Mouse (Mus musculus): ENCODE measurements around the gene Fbxl8.

The Fbxl8 gene

DNA sequence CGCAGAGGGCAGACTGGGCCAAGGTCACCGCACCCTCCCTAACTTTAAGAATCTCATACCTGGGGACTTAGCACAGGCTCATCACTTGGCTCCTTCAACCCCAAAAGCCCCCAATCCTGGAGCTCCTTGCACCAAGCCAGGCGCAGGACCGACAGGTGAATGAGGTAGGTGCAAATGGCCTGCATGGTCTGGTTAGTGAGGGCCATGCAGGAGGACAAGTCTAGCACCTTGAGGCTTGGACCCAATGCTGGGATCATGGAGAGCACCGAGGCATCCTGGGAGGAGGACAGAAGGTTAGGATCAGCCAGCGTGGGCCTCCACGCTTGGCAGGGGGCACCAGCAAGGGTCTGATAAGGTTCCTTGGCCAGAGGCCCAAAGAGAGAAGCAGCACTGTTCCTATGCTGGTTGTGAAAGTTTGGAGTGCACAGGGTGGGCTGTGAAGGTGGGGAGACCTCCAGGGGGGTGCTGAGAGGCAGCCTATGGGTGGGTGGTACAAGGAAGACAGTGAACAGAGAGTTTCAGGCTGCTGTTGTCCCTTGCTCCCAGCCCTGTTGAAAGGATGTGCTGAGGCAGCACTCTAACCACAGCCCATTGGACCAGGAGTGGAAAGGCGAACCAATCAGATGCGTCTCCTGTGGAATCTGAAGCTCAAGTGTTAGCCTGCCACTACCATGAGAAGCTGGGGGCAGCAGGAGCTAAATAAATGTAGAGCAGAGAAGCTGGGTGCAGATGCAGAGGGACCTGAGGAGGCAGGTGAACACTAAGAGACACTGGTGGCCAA lies 49.4 kb downstream of the Fbxl8 start:
- POLR2A ChIA-PET, result interaction anchor here in 3 of 4 experiments (0.5 to 2.4 kb wide), 6 partner anchors 9 to 508 kb away, joined by 3 to 17 read pairs (median 5); no protein-coding TSS in a partner anchor
- CTCF ChIA-PET, result interaction anchor here in 1 of 4 experiments (0.6 kb wide), 1 partner anchor 276 kb away, joined by 6 read pairs; no protein-coding TSS in a partner anchor

DNA sequence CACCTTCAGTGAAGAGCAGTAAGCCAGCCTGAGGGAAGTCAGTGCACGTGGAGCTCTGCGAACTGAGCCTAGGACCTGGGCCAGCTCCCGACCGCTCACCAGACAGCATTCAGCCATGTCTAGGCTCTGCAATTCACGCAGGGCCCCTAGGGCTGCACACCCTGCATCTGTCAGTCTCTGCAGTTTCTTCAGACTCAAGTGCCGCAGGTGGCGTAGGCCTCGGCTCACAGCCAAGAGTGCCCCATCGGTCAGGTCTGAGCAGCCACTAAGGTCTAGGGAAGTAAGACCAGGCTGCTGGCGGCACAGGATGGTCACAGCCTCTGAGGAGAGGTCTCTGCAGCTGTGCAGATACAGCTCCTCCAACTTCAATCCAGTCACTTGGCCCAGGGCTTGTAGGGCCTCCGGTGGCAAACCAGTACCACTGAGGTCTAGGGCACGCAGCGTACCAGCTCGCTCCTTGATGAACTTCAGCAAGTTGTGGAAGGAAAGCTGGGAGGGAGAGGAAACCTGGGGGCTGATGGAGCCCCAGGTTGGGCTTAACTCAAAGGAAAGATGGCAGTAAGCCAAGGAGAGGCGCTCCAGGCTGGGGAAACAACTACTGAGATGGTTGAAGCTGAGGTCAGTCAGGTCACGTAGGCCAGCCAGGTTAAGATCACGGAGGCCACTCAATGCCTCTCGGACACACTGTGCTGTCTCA lies 50.8 kb downstream of the Fbxl8 start:
- CTCF ChIA-PET, result interaction anchor here in 1 of 4 experiments (0.6 kb wide), 1 partner anchor 24 kb away, joined by 3 read pairs; no protein-coding TSS in a partner anchor
- POLR2A ChIA-PET, result interaction anchor here in 3 of 4 experiments (0.7 to 2.8 kb wide), 11 partner anchors 9 to 24 kb away, joined by 3 to 7 read pairs (median 4); partner anchors contain the start of gene E2f4 (in 1 of the 3)

DNA sequence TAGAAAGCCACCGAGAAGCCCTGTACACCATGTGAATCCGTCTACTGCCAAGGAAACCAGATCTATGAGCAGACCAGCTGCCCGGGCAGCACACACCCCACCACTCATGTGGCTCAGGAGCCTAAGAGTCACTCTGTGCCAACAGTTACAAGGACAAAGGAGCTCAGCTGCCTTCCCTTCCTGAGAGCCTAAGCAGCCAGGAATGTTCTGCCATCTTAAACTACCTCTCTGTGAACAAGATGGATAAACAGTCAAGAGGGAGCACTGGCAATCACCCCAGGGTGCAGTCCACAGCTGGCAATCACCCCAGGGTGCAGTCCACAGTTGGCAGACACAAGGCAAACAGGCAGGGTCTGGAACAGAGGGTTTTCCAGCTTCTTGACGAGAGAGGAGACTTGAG lies 53.5 kb downstream of the Fbxl8 start:
- POLR2A ChIA-PET, result interaction anchor here in 2 of 4 experiments (0.6 to 2.2 kb wide), 8 partner anchors 9 to 148 kb away, joined by 3 to 6 read pairs (median 4); partner anchors contain the start of genes E2f4 (in 1 of the 2), Lrrc29 (in 1 of the 2) and Tmem208 (in 1 of the 2)
- CTCF ChIA-PET, result no interaction called here

DNA sequence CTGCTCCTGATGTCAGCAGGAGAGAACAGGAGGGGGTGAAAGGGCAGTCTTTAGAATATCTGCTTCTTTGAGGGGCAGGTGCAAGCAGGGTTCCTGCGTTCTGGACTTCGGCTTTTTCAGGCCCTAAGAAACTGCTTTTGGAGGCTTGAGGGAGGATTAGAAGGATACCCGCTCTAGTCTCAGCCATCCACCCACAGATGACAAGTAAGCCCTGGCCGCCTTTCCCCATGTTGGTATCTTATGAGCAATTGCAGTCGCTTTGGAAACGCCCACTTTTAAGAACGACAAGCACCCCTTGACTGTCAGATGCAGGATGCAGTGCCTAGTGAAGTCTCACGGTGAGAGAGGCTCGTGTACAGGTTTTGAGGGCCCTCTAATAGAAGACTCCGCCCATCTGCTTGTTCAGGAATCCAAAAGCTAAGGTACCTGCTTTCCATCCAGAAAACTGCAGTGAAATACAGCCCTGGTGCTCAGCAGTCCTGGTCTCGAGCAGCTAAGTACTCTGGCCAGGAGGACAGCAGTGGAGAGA lies 54.3 kb downstream of the Fbxl8 start:
- CTCF ChIA-PET, result no interaction called here
- POLR2A ChIA-PET, result interaction anchor here in 2 of 4 experiments (1.0 to 1.9 kb wide), 3 partner anchors 11 to 21 kb away, joined by 3 to 5 read pairs (median 3); partner anchors contain the start of gene E2f4 (in 1 of the 2)

Measured in embryonic stem cell, embryonic (primary cell).